Mouse (Mus musculus) liver, adult 2 months (tissue): ENCODE data around the gene Hspbp1. TPM values are rescaled to one million over a fixed set of nuclear protein-coding genes. Genes with fewer than 3 reads are reported as not detected.

Source experiments
- DNase-seq: peaks from one replicate; pipeline ENCODE4 v3.0.0-alpha.2; 2011; ENCODE audit warnings: low read depth, low spot score; ENCODE audit errors: extremely low read depth
- H3K27ac ChIP-seq: fragments of 200-500 bp; replicated peaks from 2 replicates; pipeline ENCODE4 v1.5.1; 2012; ENCODE audit warnings: low read depth, mild to moderate bottlenecking, control low read depth, inconsistent platforms, low read length; ENCODE audit not compliant: insufficient read depth
- H3K27me3 ChIP-seq: fragments of 200-500 bp; 2 replicates; pipeline ENCODE4 v1.6.1; 2012; ENCODE audit warnings: mild to moderate bottlenecking, moderate library complexity, low read length, inconsistent platforms; ENCODE audit not compliant: control insufficient read depth, insufficient read depth
- H3K36me3 ChIP-seq: fragments of 200-500 bp; 2 replicates; pipeline ENCODE4 v1.6.1; 2012; ENCODE audit warnings: low read length, inconsistent platforms; ENCODE audit not compliant: control insufficient read depth, insufficient read depth
- H3K4me1 ChIP-seq: fragments of 200-500 bp; 2 replicates; pipeline ENCODE4 v1.6.1; 2011; ENCODE audit warnings: low read length; ENCODE audit not compliant: control insufficient read depth, insufficient read depth
- H3K4me3 ChIP-seq: fragments of 200-500 bp; 2 replicates; pipeline ENCODE4 v1.5.1; 2011; ENCODE audit warnings: low read depth, mild to moderate bottlenecking, control low read depth, low read length, moderate library complexity; ENCODE audit not compliant: insufficient read depth
- H3K79me2 ChIP-seq: fragments of 200-500 bp; 2 replicates; pipeline ENCODE4 v1.6.1; 2012; ENCODE audit warnings: inconsistent platforms, mild to moderate bottlenecking, low read length, moderate library complexity; ENCODE audit not compliant: control insufficient read depth, insufficient read depth
- H3K9ac ChIP-seq: fragments of 200-500 bp; 2 replicates; pipeline ENCODE4 v1.6.1; 2012; ENCODE audit warnings: low read depth, mild to moderate bottlenecking, control low read depth, inconsistent platforms, low read length
- CTCF ChIP-seq: fragments of 200-500 bp; IDR thresholded peaks from 2 replicates; pipeline ENCODE4 v1.5.1; 2011; ENCODE audit warnings: low read depth, low read length, control low read depth
- POLR2A ChIP-seq: fragments of 200-500 bp; IDR thresholded peaks from 2 replicates; pipeline ENCODE4 v1.6.1; 2011; ENCODE audit warnings: low read length, control low read depth; ENCODE audit not compliant: insufficient read depth; ENCODE audit errors: extremely low read depth
- WGBS: fragments of 180-500 bp; shearing (Covaris S2); methylation state at CpG from one replicate; pipeline ENCODE4 v1.1.7; 2018; 5-methylcytosine and 5-hydroxymethylcytosine counted together
- polyA plus RNA-seq: library from polyadenylated mRNA; depleted of rRNA; stranded (reverse); fragments of >200 nt; gene quantifications from 2 replicates; pipeline ENCODE4 v1.2.3, GENCODE M21; 2012
- total RNA-seq: library from RNA; depleted of rRNA; stranded (reverse); fragments of >200 nt; gene quantifications from 2 replicates; pipeline ENCODE4 v1.2.3, GENCODE M21; 2014

Gene Hspbp1
- total and polyA plus RNA-seq, 2 experiments = 18.2 to 30.6 TPM

- DNase-seq = peak; percentile 97
- Histone ChIP-seq H3K9ac (peak overlapping the region; percentile 59), H3K4me1 (peaks cover 22% of the 10 kb centered on the region), H3K36me3 (peaks cover 11% of the 10 kb centered on the region; the same call in 1 of the 2 replicates), H3K27me3 (no peaks in the 10 kb centered on the region), H3K4me3 (peak overlapping the region; percentile 47), H3K27ac (peak overlapping the region; percentile 79), H3K79me2 (no peaks in the 10 kb centered on the region)
- TF ChIP-seq POLR2A = no peak
- no peak for TF ChIP-seq CTCF
- WGBS = 20% methylated on average over 1 of the region's 1 CpGs
Observed at GRCm38 (mm10) chr7:4630198-4630597, 54.7 kb downstream of the Hspbp1 start.

- Histone ChIP-seq H3K27ac (peak overlapping the region; percentile 79), H3K27me3 (no peaks in the 10 kb centered on the region), H3K4me1 (peaks cover 22% of the 10 kb centered on the region), H3K36me3 (peaks cover 6% of the 10 kb centered on the region; the same call in 1 of the 2 replicates), H3K79me2 (no peaks in the 10 kb centered on the region), H3K4me3 (peak overlapping the region; percentile 47), H3K9ac (peak overlapping the region; percentile 59)
- DNase-seq = peak; percentile 59
- WGBS = 25% methylated on average over 5 of the region's 5 CpGs
- no peak for TF ChIP-seq CTCF
- no peak for TF ChIP-seq POLR2A
Observed at GRCm38 (mm10) chr7:4629586-4629985, 55.3 kb downstream of the Hspbp1 start.

DNA sequence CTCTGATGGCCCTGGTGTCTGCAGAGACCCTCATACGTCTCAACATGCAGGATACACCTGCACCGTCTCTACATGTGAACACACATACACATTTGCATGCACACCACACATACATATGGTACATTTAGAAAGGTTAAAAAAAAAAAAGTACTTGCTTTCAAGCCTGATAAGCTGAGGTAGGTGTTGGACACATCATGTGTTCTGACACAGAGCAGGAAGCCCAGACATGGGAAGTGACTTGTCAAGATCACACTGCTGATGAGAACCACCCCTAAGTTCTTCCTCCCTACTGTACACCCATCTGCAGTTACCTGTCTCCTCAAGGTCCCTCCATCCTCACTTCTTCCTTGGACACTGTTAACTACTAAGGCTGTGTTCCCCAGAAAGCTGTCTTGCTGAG, 58.9 kb downstream of the Hspbp1 start:
- H3K36me3 ChIP-seq = no peaks in the 10 kb centered on the region
- peaks cover 14% of the 10 kb centered on the region for H3K4me1 ChIP-seq

GRCm38 (mm10) chr7:4624343-4624742, 60.5 kb downstream of the Hspbp1 start:
- no peak overlapping the region for H3K9ac ChIP-seq
- no peaks in the 10 kb centered on the region for H3K27me3 ChIP-seq
- 52% methylated on average over 1 of the region's 1 CpGs for WGBS
- peaks cover 9% of the 10 kb centered on the region for H3K4me1 ChIP-seq
- H3K27ac ChIP-seq = no peak overlapping the region
- no peak for TF ChIP-seq POLR2A
- TF ChIP-seq CTCF = no peak; the same call in 1 of the 2 replicates
- H3K4me3 ChIP-seq = no peak overlapping the region
- no peak for DNase-seq
- H3K36me3 ChIP-seq = no peaks in the 10 kb centered on the region
- no peaks in the 10 kb centered on the region for H3K79me2 ChIP-seq

More for the DNA sequence above, 58.9 kb downstream of the Hspbp1 start:
- no peak overlapping the region for H3K4me3 ChIP-seq
- no peak overlapping the region for H3K27ac ChIP-seq
- no peak for TF ChIP-seq POLR2A
- no peak for TF ChIP-seq CTCF
- no peak overlapping the region for H3K9ac ChIP-seq
- no peaks in the 10 kb centered on the region for H3K79me2 ChIP-seq
- 94% methylated on average over 2 of the region's 2 CpGs for WGBS
- no peak for DNase-seq
- H3K27me3 ChIP-seq = no peaks in the 10 kb centered on the region

DNA sequence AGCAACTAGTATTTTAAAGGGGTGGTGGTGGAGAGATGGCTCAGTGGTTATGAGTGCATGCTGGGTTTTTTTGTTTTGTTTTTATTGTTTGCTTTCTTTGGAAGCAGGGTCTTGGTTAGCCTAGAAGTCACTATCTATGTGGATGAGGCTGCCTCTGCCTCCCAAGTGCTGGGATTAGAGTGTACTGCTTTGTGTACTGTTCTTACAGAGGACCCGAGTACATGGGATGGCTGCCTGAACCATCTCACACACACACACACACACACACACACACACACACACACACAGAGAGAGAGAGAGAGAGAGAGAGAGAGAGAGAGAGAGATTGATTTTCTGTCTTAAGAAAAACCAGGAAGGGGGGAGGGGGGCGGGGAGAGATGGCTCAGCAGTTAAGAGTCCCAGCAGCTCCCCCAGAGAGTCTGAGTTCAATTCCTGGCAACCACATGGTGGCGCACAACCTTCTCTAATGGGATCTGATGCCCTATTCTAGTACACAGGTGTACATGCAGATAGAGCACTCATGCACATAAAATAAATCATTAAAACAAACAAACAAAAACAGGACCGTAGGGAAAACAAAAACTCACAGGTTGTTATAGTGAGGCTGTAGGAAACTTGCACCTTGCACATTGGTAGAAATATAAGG, 61.2 kb downstream of the Hspbp1 start:
- Histone ChIP-seq H3K27me3 (no peaks in the 10 kb centered on the region), H3K79me2 (no peaks in the 10 kb centered on the region), H3K9ac (no peak overlapping the region), H3K36me3 (no peaks in the 10 kb centered on the region), H3K4me3 (no peak overlapping the region), H3K27ac (no peak overlapping the region), H3K4me1 (peaks cover 6% of the 10 kb centered on the region)
- peak; percentile 58 for DNase-seq
- TF ChIP-seq POLR2A (no peak), CTCF (peak; percentile 53; the same call in 1 of the 2 replicates)
- 21% methylated on average over 4 of the region's 4 CpGs for WGBS

GRCm38 (mm10) chr7:4619979-4620378, 64.9 kb downstream of the Hspbp1 start:
- H3K36me3 ChIP-seq = no peaks in the 10 kb centered on the region
- H3K27ac ChIP-seq = no peak overlapping the region
- no peak overlapping the region for H3K4me3 ChIP-seq
- no peak for DNase-seq
- no peak overlapping the region for H3K9ac ChIP-seq
- TF ChIP-seq POLR2A (no peak), CTCF (no peak)
- no peaks in the 10 kb centered on the region; the same call in 1 of the 2 replicates for H3K4me1 ChIP-seq
- H3K79me2 ChIP-seq = no peaks in the 10 kb centered on the region
- H3K27me3 ChIP-seq = no peaks in the 10 kb centered on the region
- 28% methylated on average over 1 of the region's 1 CpGs for WGBS
